Mouse (Mus musculus) heart, adult 2 months (tissue): ENCODE results near the gene Kirrel3. TPM values are rescaled to one million over a fixed set of nuclear protein-coding genes. Genes with fewer than 3 reads are reported as not detected.

Experiments
- DNase-seq, 2 experiments: peaks; one replicate each; pipeline ENCODE4 v3.0.0; 2021
- H3K27ac ChIP-seq: fragments of 200-600 bp; 2 replicates; pipeline ENCODE4 v1.8.1; 2022
- H3K27me3 ChIP-seq: fragments of 200-500 bp; 2 replicates; pipeline ENCODE4 v1.6.1; 2012; ENCODE audit warnings: mild to moderate bottlenecking, low read length, inconsistent platforms, mixed read lengths; ENCODE audit not compliant: control insufficient read depth, insufficient read depth
- H3K36me3 ChIP-seq: fragments of 200-500 bp; 2 replicates; pipeline ENCODE4 v1.6.1; 2012; ENCODE audit warnings: low read length, inconsistent platforms; ENCODE audit not compliant: control insufficient read depth, insufficient read depth
- H3K4me1 ChIP-seq: fragments of 200-500 bp; 2 replicates; pipeline ENCODE4 v1.6.1; 2011; ENCODE audit warnings: low read length; ENCODE audit not compliant: control insufficient read depth, insufficient read depth
- H3K4me3 ChIP-seq: fragments of 200-600 bp; 2 replicates; pipeline ENCODE4 v1.8.1; 2022
- H3K79me2 ChIP-seq: fragments of 200-500 bp; replicated peaks from 2 replicates; pipeline ENCODE4 v1.6.1; 2012; ENCODE audit warnings: mild to moderate bottlenecking, inconsistent platforms, low read length, moderate library complexity, mixed read lengths; ENCODE audit not compliant: control insufficient read depth, insufficient read depth
- H3K9ac ChIP-seq: fragments of 200-500 bp; 2 replicates; pipeline ENCODE4 v1.6.1; 2012; ENCODE audit warnings: low read depth, mild to moderate bottlenecking, control low read depth, inconsistent platforms, low read length, mixed read lengths
- CTCF ChIP-seq: fragments of 200-600 bp; IDR thresholded peaks from 2 replicates; pipeline ENCODE4 v1.8.1; 2022; ENCODE audit warnings: antibody characterized with exemption, mild to moderate bottlenecking, moderate library complexity
- EP300 ChIP-seq: fragments of 200-500 bp; IDR thresholded peaks from 2 replicates; pipeline ENCODE4 v1.6.1; 2011; ENCODE audit warnings: low read depth, low read length, control low read depth; ENCODE audit not compliant: insufficient read depth
- POLR2A ChIP-seq: fragments of 200-500 bp; IDR thresholded peaks from 2 replicates; pipeline ENCODE4 v1.6.1; 2011; ENCODE audit warnings: mild to moderate bottlenecking, low read depth, low read length, control low read depth; ENCODE audit not compliant: insufficient read depth
- WGBS: fragments of 180-500 bp; shearing (Covaris S2); methylation state at CpG from one replicate; pipeline ENCODE4 v1.1.7; 2018; 5-methylcytosine and 5-hydroxymethylcytosine counted together
- intact Hi-C: fragments of 180-260 bp; cut with DNase I; formaldehyde crosslinking; loops from one replicate; pipeline ENCODE4 v1.15.1; 2025
- polyA plus RNA-seq: library from polyadenylated mRNA; depleted of rRNA; stranded (reverse); fragments of >200 nt; gene quantifications from 2 replicates; pipeline ENCODE4 v1.2.3, GENCODE M21; 2012
- total RNA-seq, 2 experiments: library from RNA; stranded (reverse); gene quantifications; 2 replicates each; pipeline ENCODE4 v1.2.3; 2021

Kirrel3 gene
- total and polyA plus RNA-seq, 3 experiments, result 0.18 to 0.59 (median 0.57) TPM

DNA sequence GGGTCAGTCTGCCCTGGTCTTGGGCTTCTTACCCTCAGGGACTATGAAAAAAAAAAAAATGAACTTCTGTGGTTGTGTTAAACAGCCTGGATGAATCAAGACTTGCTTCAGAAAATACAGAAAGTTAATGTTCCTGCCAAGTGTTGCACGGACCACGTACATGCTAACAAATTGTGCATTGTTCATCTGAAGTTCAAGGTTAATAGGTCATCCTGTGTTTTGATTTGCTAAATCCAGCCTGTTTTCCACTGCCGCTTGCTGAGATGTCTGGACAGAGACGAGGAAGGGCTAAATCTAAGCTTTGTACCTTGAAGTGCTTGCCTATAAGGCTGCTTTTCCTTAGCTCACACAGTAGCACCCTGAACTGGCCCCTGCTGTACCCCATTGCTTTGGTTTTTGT, 506.5 kb downstream of the Kirrel3 start:
- Histone ChIP-seq H3K4me3 (no peak overlapping the region), H3K27me3 (no peaks in the 10 kb centered on the region), H3K36me3 (no peaks in the 10 kb centered on the region; the same call in 1 of the 2 replicates), H3K79me2 (no peaks in the 10 kb centered on the region), H3K4me1 (peaks cover 22% of the 10 kb centered on the region), H3K27ac (peak overlapping the region; percentile 76), H3K9ac (no peak overlapping the region)
- WGBS, result 40% methylated on average over 4 of the region's 4 CpGs
- no peak for TF ChIP-seq EP300
- peak in 1 of 2 experiments; percentile 23 for DNase-seq
- intact Hi-C loops, result no loop called here

DNA sequence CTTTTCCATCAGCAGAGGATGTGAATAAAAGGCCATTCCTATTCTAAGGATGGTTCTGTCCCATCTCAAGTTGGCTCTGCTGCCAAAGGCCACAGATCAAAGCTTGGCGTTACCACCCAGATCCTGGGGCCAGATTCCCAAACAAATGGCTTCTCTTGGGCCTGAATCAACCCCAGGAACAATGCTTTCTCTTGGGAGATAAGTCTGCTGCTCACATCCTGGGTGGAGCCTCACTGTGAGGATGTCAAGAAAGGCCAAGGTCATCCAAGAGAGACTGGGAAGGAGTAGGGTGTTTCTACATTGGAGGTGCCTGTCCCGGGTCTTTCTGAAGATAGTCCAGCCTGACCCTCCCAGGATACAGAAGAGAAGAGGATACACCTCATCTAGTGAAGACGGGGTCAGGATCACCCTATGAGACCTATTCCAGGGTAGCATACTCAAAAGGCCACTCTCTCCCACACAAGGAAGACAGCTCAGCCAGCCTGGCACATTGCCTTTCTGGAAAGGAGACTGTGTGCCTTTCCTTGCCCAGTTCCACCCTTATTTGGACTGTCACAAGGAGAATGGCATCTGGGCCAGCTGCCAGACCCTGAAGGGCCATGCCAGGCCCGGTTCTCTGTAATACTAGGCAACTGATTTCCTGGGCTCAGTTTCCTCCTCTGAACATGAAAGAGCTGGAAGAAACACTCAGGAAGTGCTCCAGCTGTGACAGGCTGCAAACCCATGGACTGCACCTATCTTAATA, 507.9 kb downstream of the Kirrel3 start:
- WGBS, result 20% methylated on average over 4 of the region's 4 CpGs
- no peaks in the 10 kb centered on the region for H3K79me2 ChIP-seq
- intact Hi-C loops, result loop anchor here (1.0 kb wide), 1 partner anchor 124 kb away; no protein-coding TSS in a partner anchor

GRCm38 (mm10) chr9:34995078-34995477, 509.4 kb downstream of the Kirrel3 start:
- TF ChIP-seq POLR2A (no peak), CTCF (no peak), EP300 (no peak)
- Histone ChIP-seq H3K27ac (peak overlapping the region; percentile 76), H3K36me3 (no peaks in the 10 kb centered on the region; the same call in 1 of the 2 replicates), H3K9ac (no peak overlapping the region), H3K4me3 (no peak overlapping the region), H3K79me2 (no peaks in the 10 kb centered on the region), H3K4me1 (peaks cover 23% of the 10 kb centered on the region), H3K27me3 (no peaks in the 10 kb centered on the region)
- DNase-seq, result no peak
- WGBS, result 71% methylated on average over 2 of the region's 2 CpGs
- intact Hi-C loops, result no loop called here

More for the DNA sequence above, 507.9 kb downstream of the Kirrel3 start:
- Histone ChIP-seq H3K9ac (no peak overlapping the region), H3K27me3 (no peaks in the 10 kb centered on the region), H3K4me1 (peaks cover 23% of the 10 kb centered on the region), H3K27ac (peak overlapping the region; percentile 76), H3K4me3 (no peak overlapping the region), H3K36me3 (no peaks in the 10 kb centered on the region; the same call in 1 of the 2 replicates)
- peak; percentile 38; the same call in 1 of the 2 replicates for TF ChIP-seq EP300
- TF ChIP-seq POLR2A, result no peak; the same call in 1 of the 2 replicates
- DNase-seq, result peak; percentile 82 to 89

GRCm38 (mm10) chr9:34995660-34996378, 510.1 kb downstream of the Kirrel3 start:
- TF ChIP-seq EP300 (no peak), POLR2A (no peak), CTCF (no peak)
- H3K4me3 ChIP-seq, result no peak overlapping the region
- no peaks in the 10 kb centered on the region for H3K27me3 ChIP-seq
- H3K9ac ChIP-seq, result no peak overlapping the region
- no peaks in the 10 kb centered on the region; the same call in 1 of the 2 replicates for H3K36me3 ChIP-seq
- DNase-seq, result no peak
- H3K4me1 ChIP-seq, result peaks cover 23% of the 10 kb centered on the region
- WGBS, result 81% methylated on average over 15 of the region's 15 CpGs
- no peak overlapping the region for H3K27ac ChIP-seq
- no peaks in the 10 kb centered on the region for H3K79me2 ChIP-seq
- intact Hi-C loops, result no loop called here

GRCm38 (mm10) chr9:34997880-34998865, 512.5 kb downstream of the Kirrel3 start:
- H3K36me3 ChIP-seq, result no peaks in the 10 kb centered on the region; the same call in 1 of the 2 replicates
- no peaks in the 10 kb centered on the region for H3K79me2 ChIP-seq
- H3K4me1 ChIP-seq, result peaks cover 19% of the 10 kb centered on the region
- 0 out of 2 replicates have a peak, but pooled peaks have one; percentile 6 for TF ChIP-seq CTCF
- no peak for TF ChIP-seq EP300
- TF ChIP-seq POLR2A, result 0 out of 2 replicates have a peak, but pooled peaks have one; percentile 15
- no peak overlapping the region for H3K9ac ChIP-seq
- DNase-seq, result peak in 1 of 2 experiments; percentile 36
- WGBS, result 34% methylated on average over 9 of the region's 9 CpGs
- no peak overlapping the region for H3K4me3 ChIP-seq
- H3K27me3 ChIP-seq, result no peaks in the 10 kb centered on the region
- intact Hi-C loops, result no loop called here
- peak overlapping the region; percentile 80 for H3K27ac ChIP-seq
